Mouse (Mus musculus) heart, adult 2 months (tissue): ENCODE measurements around the gene Timd4. TPM values are rescaled to one million over a fixed set of nuclear protein-coding genes. Genes with fewer than 3 reads are reported as not detected.

Experiments
- DNase-seq, 2 experiments: peaks; one replicate each; pipeline ENCODE4 v3.0.0; 2021
- H3K27ac ChIP-seq: fragments of 200-600 bp; 2 replicates; pipeline ENCODE4 v1.8.1; 2022
- H3K27me3 ChIP-seq: fragments of 200-500 bp; 2 replicates; pipeline ENCODE4 v1.6.1; 2012; ENCODE audit warnings: mild to moderate bottlenecking, low read length, inconsistent platforms, mixed read lengths; ENCODE audit not compliant: control insufficient read depth, insufficient read depth
- H3K36me3 ChIP-seq: fragments of 200-500 bp; 2 replicates; pipeline ENCODE4 v1.6.1; 2012; ENCODE audit warnings: low read length, inconsistent platforms; ENCODE audit not compliant: control insufficient read depth, insufficient read depth
- H3K4me1 ChIP-seq: fragments of 200-500 bp; 2 replicates; pipeline ENCODE4 v1.6.1; 2011; ENCODE audit warnings: low read length; ENCODE audit not compliant: control insufficient read depth, insufficient read depth
- H3K4me3 ChIP-seq: fragments of 200-600 bp; 2 replicates; pipeline ENCODE4 v1.8.1; 2022
- H3K79me2 ChIP-seq: fragments of 200-500 bp; replicated peaks from 2 replicates; pipeline ENCODE4 v1.6.1; 2012; ENCODE audit warnings: mild to moderate bottlenecking, inconsistent platforms, low read length, moderate library complexity, mixed read lengths; ENCODE audit not compliant: control insufficient read depth, insufficient read depth
- H3K9ac ChIP-seq: fragments of 200-500 bp; 2 replicates; pipeline ENCODE4 v1.6.1; 2012; ENCODE audit warnings: low read depth, mild to moderate bottlenecking, control low read depth, inconsistent platforms, low read length, mixed read lengths
- CTCF ChIP-seq: fragments of 200-600 bp; IDR thresholded peaks from 2 replicates; pipeline ENCODE4 v1.8.1; 2022; ENCODE audit warnings: antibody characterized with exemption, mild to moderate bottlenecking, moderate library complexity
- EP300 ChIP-seq: fragments of 200-500 bp; IDR thresholded peaks from 2 replicates; pipeline ENCODE4 v1.6.1; 2011; ENCODE audit warnings: low read depth, low read length, control low read depth; ENCODE audit not compliant: insufficient read depth
- POLR2A ChIP-seq: fragments of 200-500 bp; IDR thresholded peaks from 2 replicates; pipeline ENCODE4 v1.6.1; 2011; ENCODE audit warnings: mild to moderate bottlenecking, low read depth, low read length, control low read depth; ENCODE audit not compliant: insufficient read depth
- WGBS: fragments of 180-500 bp; shearing (Covaris S2); methylation state at CpG from one replicate; pipeline ENCODE4 v1.1.7; 2018; 5-methylcytosine and 5-hydroxymethylcytosine counted together
- intact Hi-C: fragments of 180-260 bp; cut with DNase I; formaldehyde crosslinking; loops from one replicate; pipeline ENCODE4 v1.15.1; 2025
- long read RNA-seq: library from polyadenylated mRNA; stranded (forward); transcript quantifications from one replicate; pipeline ENCODE4 v2.0.0, GENCODE M21; 2021
- polyA plus RNA-seq: library from polyadenylated mRNA; depleted of rRNA; stranded (reverse); fragments of >200 nt; gene quantifications from 2 replicates; pipeline ENCODE4 v1.2.3, GENCODE M21; 2012; rRNA removed
- total RNA-seq, 2 experiments: library from RNA; stranded (reverse); gene quantifications; 2 replicates each; pipeline ENCODE4 v1.2.3; 2021

The Timd4 gene
- total RNA-seq (1 to 10 TPM; 1.5 to 1.6 TPM), polyA plus RNA-seq (0.91 and 1.2 TPM in 2 replicates)
- long read RNA-seq, partial matches to known transcripts, result 1 of 2 reads
- long read RNA-seq, other reads (novel, unspliced or antisense), result 0 of 2 reads

- Histone ChIP-seq H3K36me3 (no peaks in the 10 kb centered on the region), H3K27ac (no peak within 1 kb of the TSS), H3K4me1 (no peaks in the 10 kb centered on the region), H3K79me2 (no peaks in the 10 kb centered on the region), H3K4me3 (no peak within 1 kb of the TSS), H3K27me3 (no peaks in the 10 kb centered on the region), H3K9ac (no peak within 1 kb of the TSS)
- TF ChIP-seq POLR2A (no peak), CTCF (no peak), EP300 (no peak)
- 57% methylated on average over 5 of the region's 5 CpGs for WGBS
- intact Hi-C loops, result no loop called here
- peak in 1 of 2 experiments; percentile 24 for DNase-seq
Observed at GRCm38 (mm10) chr11:46810511-46810910, at the start of gene Timd4. Gene Timd4, plus strand, starts transcription at chr11:46810800.

- Histone ChIP-seq H3K4me1 (no peaks in the 10 kb centered on the region), H3K4me3 (no peak overlapping the region), H3K27ac (no peak overlapping the region), H3K79me2 (no peaks in the 10 kb centered on the region), H3K9ac (no peak overlapping the region), H3K27me3 (no peaks in the 10 kb centered on the region), H3K36me3 (no peaks in the 10 kb centered on the region)
- no peak for TF ChIP-seq EP300
- TF ChIP-seq POLR2A, result no peak
- TF ChIP-seq CTCF, result no peak
- intact Hi-C loops, result no loop called here
- no peak for DNase-seq
- WGBS, result 63% methylated on average over 3 of the region's 3 CpGs
Observed at GRCm38 (mm10) chr11:46776879-46777278, 33.7 kb upstream of the Timd4 start.

GRCm38 (mm10) chr11:46779811-46780210 is 30.8 kb upstream of the Timd4 start:
- Histone ChIP-seq H3K79me2 (no peaks in the 10 kb centered on the region), H3K9ac (no peak overlapping the region), H3K27me3 (no peaks in the 10 kb centered on the region), H3K4me3 (no peak overlapping the region), H3K27ac (no peak overlapping the region), H3K4me1 (no peaks in the 10 kb centered on the region), H3K36me3 (no peaks in the 10 kb centered on the region)
- no peak for DNase-seq
- TF ChIP-seq EP300, result no peak
- no peak for TF ChIP-seq POLR2A
- 0 out of 2 replicates have a peak, but pooled peaks have one; percentile 4 for TF ChIP-seq CTCF
- intact Hi-C loops, result no loop called here
- 79% methylated on average over 2 of the region's 2 CpGs for WGBS

- whole genome bisulfite sequencing, result 61% methylated on average over 2 of the region's 2 CpGs
- peak in 1 of 2 experiments; percentile 10 for DNase-seq
- intact Hi-C loops, result no loop called here
- no peaks in the 10 kb centered on the region for H3K4me1 ChIP-seq
- no peak overlapping the region for H3K9ac ChIP-seq
- H3K36me3 ChIP-seq, result no peaks in the 10 kb centered on the region
- H3K27me3 ChIP-seq, result no peaks in the 10 kb centered on the region
- H3K79me2 ChIP-seq, result no peaks in the 10 kb centered on the region
- TF ChIP-seq CTCF (no peak), EP300 (no peak), POLR2A (no peak)
- H3K27ac ChIP-seq, result no peak overlapping the region
- no peak overlapping the region for H3K4me3 ChIP-seq
Observed at GRCm38 (mm10) chr11:46804440-46804839, 6.2 kb upstream of the Timd4 start.

GRCm38 (mm10) chr11:46817692-46818091 is 7.1 kb downstream of the Timd4 start:
- 82% methylated on average over 5 of the region's 5 CpGs for WGBS
- no peaks in the 10 kb centered on the region for H3K79me2 ChIP-seq
- no peak for DNase-seq
- H3K4me1 ChIP-seq, result no peaks in the 10 kb centered on the region
- H3K27ac ChIP-seq, result no peak overlapping the region
- H3K27me3 ChIP-seq, result no peaks in the 10 kb centered on the region
- H3K9ac ChIP-seq, result no peak overlapping the region
- intact Hi-C loops, result no loop called here
- no peak overlapping the region for H3K4me3 ChIP-seq
- no peaks in the 10 kb centered on the region for H3K36me3 ChIP-seq
- no peak for TF ChIP-seq EP300
- no peak for TF ChIP-seq CTCF
- no peak for TF ChIP-seq POLR2A

GRCm38 (mm10) chr11:46819930-46820329 is 9.3 kb downstream of the Timd4 start:
- Histone ChIP-seq H3K36me3 (no peaks in the 10 kb centered on the region), H3K27me3 (no peaks in the 10 kb centered on the region), H3K4me1 (no peaks in the 10 kb centered on the region), H3K9ac (no peak overlapping the region), H3K4me3 (no peak overlapping the region), H3K27ac (no peak overlapping the region), H3K79me2 (no peaks in the 10 kb centered on the region)
- DNase-seq, result no peak
- TF ChIP-seq POLR2A (no peak), CTCF (no peak), EP300 (no peak)
- 36% methylated on average over 4 of the region's 4 CpGs for WGBS
- intact Hi-C loops, result no loop called here
